Mouse (Mus musculus) embryonic stem cell, embryonic (primary cell): ENCODE measurements around the gene Rhox2f.
"Not testable (repeated sequence)": the region's sequence is repeated elsewhere in the genome, so short reads cannot be mapped to it uniquely, and the experiment has no call there.

ENCODE experiments used
- CTCF ChIA-PET, 4 experiments: fragments of 300-600 bp in 2 of 4; fragments of 350-600 bp in 2 of 4; sonication (Branson Sonifier 250); formaldehyde crosslinking; loops; one replicate each; lab custom pipeline; 2022; ENCODE audit warnings: inconsistent platforms in 2 of 4; lab: Charles Lee
- POLR2A ChIA-PET, 4 experiments: fragments of 300-600 bp in 2 of 4; fragments of 350-600 bp in 2 of 4; sonication (Branson Sonifier 250); formaldehyde crosslinking; loops; one replicate each; lab custom pipeline; 2022; ENCODE audit warnings: antibody characterized with exemption in 4 of 4, inconsistent platforms in 1 of 4; lab: Charles Lee

Gene Rhox2f

DNA sequence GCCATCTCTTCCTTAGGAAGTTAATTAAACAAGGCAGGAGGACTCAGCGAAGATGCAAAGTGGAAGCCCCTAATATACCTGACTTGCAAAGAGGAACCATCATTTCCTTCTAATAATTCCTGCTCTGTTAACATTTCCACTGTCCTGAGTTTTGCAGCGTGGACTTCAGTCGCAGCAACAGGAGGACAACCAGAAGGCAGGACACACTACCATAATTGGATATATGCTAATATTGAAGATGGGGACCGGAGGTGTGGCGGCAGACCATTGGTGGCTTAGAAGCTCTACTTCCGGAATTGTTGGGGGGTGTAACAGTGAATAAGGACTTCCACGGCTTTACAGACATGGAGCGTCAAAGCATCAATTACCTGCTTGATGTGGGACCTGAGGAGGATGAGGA, at the start of gene Rhox2f:
Gene Rhox2f (plus strand): TSS at position 301 of the 400 bp plus-strand sequence.
- POLR2A ChIA-PET, CTCF ChIA-PET: not testable (repeated sequence)

DNA sequence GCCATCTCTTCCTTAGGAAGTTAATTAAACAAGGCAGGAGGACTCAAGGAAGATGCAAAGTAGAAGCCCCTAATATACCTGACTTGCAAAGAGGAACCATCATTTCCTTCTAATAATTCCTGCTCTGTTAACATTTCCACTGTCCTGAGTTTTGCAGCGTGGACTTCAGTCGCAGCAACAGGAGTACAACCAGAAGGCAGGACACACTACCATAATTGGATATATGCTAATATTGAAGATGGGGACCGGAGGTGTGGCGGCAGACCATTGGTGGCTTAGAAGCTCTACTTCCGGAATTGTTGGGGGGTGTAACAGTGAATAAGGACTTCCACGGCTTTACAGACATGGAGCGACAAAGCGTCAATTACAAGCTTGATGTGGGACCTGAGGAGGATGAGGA, 41.1 kb upstream of the Rhox2f start, which contains the start of gene Rhox2e:
Gene Rhox2e (plus strand): TSS at position 301 of the 400 bp plus-strand sequence.
- CTCF ChIA-PET = not testable (repeated sequence)

GRCm38 (mm10) chrX:37541719-37542118, 29.5 kb upstream of the Rhox2f start, which contains the start of gene Rhox3e:
Rhox3e (plus strand) TSS chrX:37542019.
- CTCF ChIA-PET, POLR2A ChIA-PET: not testable (repeated sequence)

More for the DNA sequence above, 41.1 kb upstream of the Rhox2f start, which contains the start of gene Rhox2e:
- POLR2A ChIA-PET = not testable (repeated sequence)

DNA sequence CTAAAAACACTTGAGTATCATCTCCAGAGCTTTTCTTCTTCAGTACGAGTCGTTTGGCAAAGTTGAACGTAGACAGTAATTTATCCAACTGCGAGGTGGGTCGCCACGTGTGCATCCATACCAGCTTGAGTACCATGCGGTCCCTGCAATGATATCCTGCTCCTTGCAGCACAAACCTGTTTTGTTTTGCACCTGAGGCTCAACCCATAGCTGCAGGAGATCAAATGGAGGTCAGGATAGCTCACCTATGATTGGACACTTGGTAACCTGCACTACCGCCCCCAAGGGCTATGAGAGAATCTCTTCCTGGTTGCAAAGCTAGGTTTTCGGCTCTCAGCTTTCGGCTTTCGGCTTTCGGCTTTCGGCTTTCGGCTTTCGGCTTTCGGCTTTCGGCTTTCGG, 14.1 kb upstream of the Rhox2f start, which contains the start of gene Rhox4e:
Gene Rhox4e (plus strand): TSS at position 301 of the 400 bp plus-strand sequence.
- CTCF ChIA-PET, POLR2A ChIA-PET: not testable (repeated sequence)

- CTCF ChIA-PET, POLR2A ChIA-PET: not testable (repeated sequence)
Observed at GRCm38 (mm10) chrX:37572638-37573037, 1.4 kb downstream of the Rhox2f start.

- POLR2A ChIA-PET, CTCF ChIA-PET: not testable (repeated sequence)
Observed at GRCm38 (mm10) chrX:37580692-37581091, 9.5 kb downstream of the Rhox2f start, which contains the start of gene Rhox3f. Rhox3f (plus strand) TSS chrX:37580992.

DNA sequence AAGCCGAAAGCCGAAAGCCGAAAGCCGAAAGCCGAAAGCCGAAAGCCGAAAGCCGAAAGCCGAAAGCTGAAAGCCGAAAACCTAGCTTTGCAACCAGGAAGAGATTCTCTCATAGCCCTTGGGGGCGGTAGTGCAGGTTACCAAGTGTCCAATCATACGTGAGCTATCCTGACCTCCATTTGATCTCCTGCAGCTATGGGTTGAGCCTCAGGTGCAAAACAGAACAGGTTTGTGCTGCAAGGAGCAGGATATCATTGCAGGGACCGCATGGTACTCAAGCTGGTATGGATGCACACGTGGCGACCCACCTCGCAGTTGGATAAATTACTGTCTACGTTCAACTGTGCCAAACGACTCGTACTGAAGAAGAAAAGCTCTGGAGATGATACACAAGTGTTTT, 36.4 kb downstream of the Rhox2f start, which contains the start of gene Rhox4f:
Gene Rhox4f (minus strand): TSS at position 101 of the 400 bp plus-strand sequence.
- POLR2A ChIA-PET, CTCF ChIA-PET: not testable (repeated sequence)
